Mouse (Mus musculus) brain, embryonic 14.5 days (tissue): Measurements from ENCODE around the gene Prkca.

Source experiments
- CTCF ChIP-seq: fragments of 200-500 bp; IDR thresholded peaks from 2 replicates; pipeline ENCODE4 v1.5.1; 2012; ENCODE audit warnings: inconsistent platforms, mild to moderate bottlenecking, moderate library complexity, borderline replicate concordance; ENCODE audit not compliant: insufficient read depth, insufficient read length; ENCODE audit errors: extremely low read depth
- POLR2A ChIP-seq: fragments of 200-500 bp; IDR thresholded peaks from 2 replicates; pipeline ENCODE4 v1.6.1; 2012; ENCODE audit warnings: mild to moderate bottlenecking, inconsistent platforms, borderline replicate concordance; ENCODE audit not compliant: poor library complexity, insufficient read depth, insufficient read length, severe bottlenecking; ENCODE audit errors: extremely low read depth

GRCm38 (mm10) chr11:108104085-108104484 is 239.6 kb downstream of the Prkca start:
- TF ChIP-seq POLR2A, result no peak
- TF ChIP-seq CTCF, result no peak
